Mouse (Mus musculus) neural tube, embryonic 10.5 days (tissue): ENCODE measurements around the gene H2-Ab1.
"Not testable (repeated sequence)": the region's sequence is repeated elsewhere in the genome, so short reads cannot be mapped to it uniquely, and the experiment has no call there.

Experiments used
- DNase-seq: peaks from one replicate; pipeline ENCODE4 v3.0.0-alpha.2; 2017; ENCODE audit warnings: low spot score; ENCODE audit errors: extremely low spot score

H2-Ab1 gene

GRCm38 (mm10) chr17:34306407-34306806, 48.9 kb downstream of the H2-Ab1 start:
- no peak for DNase-seq

DNA sequence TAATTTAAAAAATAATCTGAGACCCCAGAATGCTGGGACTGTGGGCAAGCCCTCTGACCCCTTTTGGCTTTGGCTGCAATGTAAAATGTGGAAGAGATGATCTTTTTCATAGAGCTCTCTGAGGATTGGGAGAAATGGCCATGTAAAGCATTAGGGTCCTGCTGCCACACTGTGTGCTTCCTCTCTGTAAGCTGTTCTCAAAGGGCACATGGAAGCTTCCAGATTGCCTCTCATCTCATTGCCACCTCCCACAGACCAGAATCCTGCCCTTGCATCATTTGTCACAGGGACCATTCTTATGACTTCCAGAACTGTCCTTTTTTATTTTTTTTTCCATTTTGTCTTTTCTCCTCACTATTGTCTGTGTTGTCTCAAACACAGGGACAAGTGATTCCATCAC, 49.7 kb downstream of the H2-Ab1 start:
- no peak for DNase-seq

- DNase-seq = no peak
Observed at GRCm38 (mm10) chr17:34308161-34308560, 50.7 kb downstream of the H2-Ab1 start.

DNA sequence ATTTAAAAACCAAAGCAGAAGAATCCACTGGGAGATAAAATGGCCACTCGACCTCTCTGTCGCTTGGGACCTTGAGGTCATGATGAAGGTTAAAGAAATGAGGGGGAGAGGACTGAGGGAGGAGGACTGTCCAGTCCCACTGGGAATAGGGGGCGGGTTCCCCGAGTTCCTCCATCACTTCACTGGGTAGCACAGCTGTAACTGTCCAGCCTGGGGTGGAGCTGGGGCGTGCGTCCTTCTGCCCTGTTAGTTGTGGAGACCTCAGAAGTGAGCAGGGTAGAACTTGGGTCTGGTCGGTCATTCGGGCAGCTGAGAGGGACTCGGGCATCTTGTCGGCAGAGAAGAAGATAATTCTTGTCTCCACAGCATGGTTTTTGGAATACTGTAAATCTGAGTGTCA, 51.7 kb downstream of the H2-Ab1 start:
- DNase-seq = no peak

DNA sequence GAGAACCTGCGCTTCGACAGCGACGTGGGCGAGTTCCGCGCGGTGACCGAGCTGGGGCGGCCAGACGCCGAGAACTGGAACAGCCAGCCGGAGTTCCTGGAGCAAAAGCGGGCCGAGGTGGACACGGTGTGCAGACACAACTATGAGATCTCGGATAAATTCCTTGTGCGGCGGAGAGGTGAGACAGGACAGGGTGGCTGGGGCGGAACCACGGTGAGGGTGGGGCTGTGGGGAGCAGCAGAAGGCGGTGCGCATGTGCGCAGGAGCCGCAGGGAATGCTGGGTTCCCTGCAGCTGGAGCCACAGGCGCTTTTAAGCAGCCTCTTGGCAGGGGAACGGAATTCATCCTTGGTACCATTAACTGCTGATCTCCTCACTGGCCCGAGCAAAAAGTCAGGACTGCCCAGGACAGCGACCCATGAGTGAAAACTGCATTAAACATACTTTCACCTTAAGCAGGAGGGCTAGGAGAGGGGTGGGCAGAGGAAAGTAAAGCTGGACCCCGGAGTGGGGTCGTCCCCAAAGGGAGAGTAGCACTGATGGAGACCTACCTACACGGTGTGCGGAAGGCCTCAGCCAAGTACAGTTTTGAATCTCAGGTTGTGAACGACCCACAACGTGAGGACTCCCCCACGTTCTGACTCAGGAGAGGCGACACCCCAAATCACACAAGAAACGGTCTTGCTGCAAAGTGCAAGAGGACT, 52.3 kb downstream of the H2-Ab1 start:
- DNase-seq = peak; percentile 65

DNA sequence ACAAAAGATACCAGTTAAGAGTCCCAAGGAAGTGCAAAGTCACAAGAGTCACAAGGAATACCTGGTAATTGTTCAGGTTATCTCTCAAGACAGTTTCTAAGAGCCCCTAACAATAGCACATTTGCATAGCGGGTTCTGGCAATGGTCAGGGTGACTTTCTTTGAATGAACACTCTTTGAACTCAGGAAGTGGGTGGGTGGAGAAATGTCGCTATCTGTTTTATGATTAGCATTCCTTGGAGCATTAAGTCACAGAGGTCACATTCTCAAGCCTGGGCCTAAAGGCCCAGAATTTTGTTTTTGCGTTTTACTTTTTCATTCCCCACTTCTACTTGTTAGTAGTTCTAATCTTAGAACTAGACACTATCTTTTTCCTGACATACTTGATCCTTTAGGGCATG, 53.0 kb downstream of the H2-Ab1 start:
- not testable (repeated sequence) for DNase-seq

DNA sequence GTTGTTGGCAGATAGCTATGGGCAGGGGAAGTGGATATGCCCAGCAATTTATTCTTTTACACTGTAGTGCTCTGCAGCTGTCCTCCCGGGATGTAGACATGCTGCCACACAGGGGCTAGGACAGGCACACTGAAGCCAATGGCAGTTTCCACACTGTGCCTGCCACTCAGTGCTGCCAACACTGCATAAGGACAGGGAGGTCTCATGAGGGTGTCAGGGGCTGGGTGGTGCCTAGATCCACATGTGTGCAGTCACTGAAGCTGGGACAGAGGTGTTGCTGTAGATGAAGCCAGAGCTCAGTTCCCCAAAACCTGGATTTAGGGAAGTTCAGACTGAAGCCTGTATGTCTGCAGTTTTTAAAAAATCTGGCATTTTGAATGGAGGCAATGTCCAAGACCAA, 54.7 kb downstream of the H2-Ab1 start:
- DNase-seq = no peak

GRCm38 (mm10) chr17:34313393-34313792, 55.9 kb downstream of the H2-Ab1 start:
- DNase-seq = peak; percentile 73

GRCm38 (mm10) chr17:34314286-34314685, 56.8 kb downstream of the H2-Ab1 start:
- no peak for DNase-seq

GRCm38 (mm10) chr17:34315512-34315911, 58.0 kb downstream of the H2-Ab1 start:
- DNase-seq = no peak

- no peak for DNase-seq
Observed at GRCm38 (mm10) chr17:34316697-34317096, 59.2 kb downstream of the H2-Ab1 start.

GRCm38 (mm10) chr17:34317275-34317674, 59.8 kb downstream of the H2-Ab1 start:
- no peak for DNase-seq
